Mouse (Mus musculus) embryonic facial prominence, embryonic 14.5 days (tissue): ENCODE measurements around the gene Zdhhc8. TPM values are rescaled to one million over a fixed set of nuclear protein-coding genes. Genes with fewer than 3 reads are reported as not detected.

Experiments
- ATAC-seq: fragments of 200-750 bp; cut with Nextera tagmentation; 2 replicates; pipeline ENCODE4 v1.8.0; 2017; ENCODE audit warnings: low read depth, moderate number of reproducible peaks, moderate TSS enrichment
- DNase-seq: peaks from one replicate; pipeline ENCODE4 v3.0.0-alpha.2; 2015; ENCODE audit warnings: low spot score
- H3K27ac ChIP-seq: fragments of 300-500 bp; sonication (generic); replicated peaks from 2 replicates; pipeline ENCODE4 v1.5.1; 2014; ENCODE audit warnings: low read depth, mild to moderate bottlenecking, low read length, moderate library complexity
- H3K27me3 ChIP-seq: fragments of 300-500 bp; sonication (generic); replicated peaks from 2 replicates; pipeline ENCODE4 v1.6.1; 2014; ENCODE audit warnings: low read length; ENCODE audit not compliant: control insufficient read depth, insufficient read depth
- H3K36me3 ChIP-seq: fragments of 300-500 bp; sonication (generic); 2 replicates; pipeline ENCODE4 v1.6.1; 2014; ENCODE audit warnings: low read length, mixed read lengths; ENCODE audit not compliant: control insufficient read depth, insufficient read depth
- H3K4me1 ChIP-seq: fragments of 300-500 bp; sonication (generic); 2 replicates; pipeline ENCODE4 v1.6.1; 2014; ENCODE audit warnings: antibody characterized with exemption, low read length; ENCODE audit not compliant: control insufficient read depth, insufficient read depth
- H3K4me2 ChIP-seq: fragments of 300-500 bp; sonication (generic); 2 replicates; pipeline ENCODE4 v1.6.1; 2014; ENCODE audit warnings: low read depth, mild to moderate bottlenecking, low read length, moderate library complexity, mixed read lengths
- H3K4me3 ChIP-seq: fragments of 300-500 bp; sonication (generic); 2 replicates; pipeline ENCODE4 v1.5.1; 2014; ENCODE audit warnings: low read depth, mild to moderate bottlenecking, low read length
- H3K9ac ChIP-seq: fragments of 300-500 bp; sonication (generic); 2 replicates; pipeline ENCODE4 v1.6.1; 2014; ENCODE audit warnings: low read depth, mild to moderate bottlenecking, low read length, moderate library complexity, mixed read lengths
- H3K9me3 ChIP-seq: fragments of 300-500 bp; sonication (generic); 2 replicates; pipeline ENCODE4 v1.6.1; 2016; ENCODE audit warnings: low read length; ENCODE audit not compliant: control insufficient read depth
- WGBS: fragments of 180-500 bp; shearing (Covaris S2); extraction: QIAGEN DNeasy Blood & Tissue Kit; methylation state at CpG from one replicate; pipeline ENCODE4 v1.1.7; 2014; 5-methylcytosine and 5-hydroxymethylcytosine counted together
- polyA plus RNA-seq: library from polyadenylated mRNA; unstranded; fragments of >200 nt; fragmentation: Nextera tagmentation; extraction: Ambion mirVana; gene quantifications from 2 replicates; pipeline ENCODE4 v1.2.1, GENCODE M21; 2014

Zdhhc8 gene
- polyA plus RNA-seq, 1 experiment from 2014 or later, result 23.6 TPM

GRCm38 (mm10) chr16:18181398-18181797 lies 53.5 kb downstream of the Zdhhc8 start:
- no peak overlapping the region for H3K9ac ChIP-seq
- WGBS, result 44% methylated on average over 10 of the region's 10 CpGs
- no peak overlapping the region for H3K27ac ChIP-seq
- H3K4me2 ChIP-seq, result no peak overlapping the region
- no peak overlapping the region for H3K4me3 ChIP-seq
- no peaks in the 10 kb centered on the region for H3K4me1 ChIP-seq
- ATAC-seq, result no peak
- no peaks in the 10 kb centered on the region for H3K9me3 ChIP-seq
- DNase-seq, result no peak
- H3K36me3 ChIP-seq, result no peaks in the 10 kb centered on the region
- no peaks in the 10 kb centered on the region for H3K27me3 ChIP-seq

DNA sequence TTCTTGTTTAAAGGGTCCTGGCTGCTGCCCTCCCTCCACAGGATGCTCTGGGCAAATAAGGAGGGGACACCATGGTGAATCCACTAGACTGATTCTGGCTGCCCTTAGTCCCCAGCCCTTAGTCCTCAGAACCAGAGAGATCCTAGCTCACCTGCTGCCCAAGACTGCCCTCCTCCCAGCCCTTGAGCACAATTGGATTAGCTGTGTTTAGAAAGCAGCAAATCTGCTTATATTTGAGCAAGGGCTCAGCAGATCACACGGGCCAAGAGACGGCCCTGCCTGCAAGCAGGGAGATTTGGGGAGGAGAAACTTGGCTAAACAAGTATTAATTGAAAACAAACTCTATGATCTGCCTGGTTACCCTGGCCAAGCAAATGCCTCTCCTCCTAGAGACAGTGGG lies 55.3 kb downstream of the Zdhhc8 start:
- Histone ChIP-seq H3K9ac (no peak overlapping the region), H3K4me1 (no peaks in the 10 kb centered on the region), H3K9me3 (no peaks in the 10 kb centered on the region), H3K36me3 (no peaks in the 10 kb centered on the region), H3K4me2 (no peak overlapping the region), H3K27ac (no peak overlapping the region), H3K4me3 (no peak overlapping the region), H3K27me3 (no peaks in the 10 kb centered on the region)
- ATAC-seq (peak; percentile 27; the same call in 1 of the 2 replicates), DNase-seq (peak; percentile 43)
- WGBS, result 16% methylated on average over 2 of the region's 2 CpGs

DNA sequence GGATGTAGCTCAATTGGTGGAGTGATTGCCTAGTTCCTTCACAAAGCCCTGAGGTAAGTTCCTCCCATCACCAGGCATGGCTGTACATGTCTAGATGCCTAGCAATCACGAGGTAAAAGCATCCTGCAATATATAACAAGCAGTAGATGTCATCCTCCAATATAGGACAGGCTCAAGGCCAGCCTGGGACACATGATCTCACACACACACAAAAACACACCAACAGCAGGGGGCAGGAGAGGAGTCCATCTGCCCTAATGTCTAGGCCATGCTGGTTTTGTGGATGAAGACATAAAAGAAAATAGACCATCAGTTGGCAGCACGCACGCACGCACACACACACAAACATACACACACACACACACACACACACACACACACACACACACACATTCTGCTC lies 58.2 kb downstream of the Zdhhc8 start:
- 66% methylated on average over 3 of the region's 4 CpGs for WGBS
- Histone ChIP-seq H3K9me3 (no peaks in the 10 kb centered on the region), H3K27me3 (no peaks in the 10 kb centered on the region), H3K4me1 (no peaks in the 10 kb centered on the region), H3K4me2 (no peak overlapping the region), H3K36me3 (no peaks in the 10 kb centered on the region), H3K4me3 (no peak overlapping the region), H3K27ac (no peak overlapping the region), H3K9ac (no peak overlapping the region)
- DNase-seq (no peak), ATAC-seq (no peak)

DNA sequence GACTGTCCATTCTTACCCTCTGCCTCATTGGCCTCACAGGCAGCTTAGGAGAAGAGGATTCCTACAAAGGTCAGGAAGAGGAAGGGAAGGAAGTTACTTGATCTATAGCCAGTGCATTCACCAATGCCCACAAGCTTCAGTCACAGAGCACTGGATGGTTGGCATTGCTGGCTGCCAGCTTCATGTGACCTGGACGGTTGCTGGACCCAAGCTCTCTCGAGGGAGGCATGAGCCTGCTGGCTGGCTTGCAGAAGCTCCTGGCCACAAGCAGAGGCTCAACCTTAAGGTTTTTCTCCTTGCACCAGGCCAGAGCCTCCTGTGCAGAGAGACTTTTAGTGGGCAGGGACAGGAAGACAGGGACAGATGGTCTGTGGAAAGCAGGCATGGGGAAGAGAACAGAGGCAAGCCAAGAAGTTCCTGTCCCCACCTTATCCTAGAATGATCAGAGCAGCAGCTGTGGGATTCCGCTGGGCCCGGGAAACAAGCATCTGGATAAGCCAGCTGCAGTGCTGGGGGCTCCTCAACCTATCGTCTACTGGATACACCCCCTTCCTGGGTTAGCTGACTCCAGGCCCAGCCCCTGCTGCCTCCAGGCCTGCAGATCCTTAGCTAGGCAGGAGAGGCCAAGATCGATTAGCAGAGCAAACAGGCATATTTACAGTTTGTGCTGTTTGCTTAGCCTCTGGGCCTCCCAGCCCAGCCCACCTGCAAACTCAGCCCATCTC lies 59.0 kb downstream of the Zdhhc8 start:
- Histone ChIP-seq H3K36me3 (no peaks in the 10 kb centered on the region), H3K9me3 (no peaks in the 10 kb centered on the region), H3K4me1 (no peaks in the 10 kb centered on the region), H3K4me3 (no peak overlapping the region), H3K4me2 (no peak overlapping the region), H3K9ac (no peak overlapping the region), H3K27ac (no peak overlapping the region), H3K27me3 (no peaks in the 10 kb centered on the region)
- ATAC-seq (peak; percentile 79), DNase-seq (peak; percentile 69)
- 34% methylated on average over 6 of the region's 6 CpGs for WGBS

GRCm38 (mm10) chr16:18173788-18174187 lies 61.1 kb downstream of the Zdhhc8 start:
- Histone ChIP-seq H3K9ac (no peak overlapping the region), H3K4me2 (no peak overlapping the region), H3K9me3 (no peaks in the 10 kb centered on the region), H3K4me3 (no peak overlapping the region), H3K36me3 (no peaks in the 10 kb centered on the region), H3K4me1 (no peaks in the 10 kb centered on the region), H3K27me3 (no peaks in the 10 kb centered on the region), H3K27ac (no peak overlapping the region)
- 67% methylated on average over 11 of the region's 11 CpGs for WGBS
- ATAC-seq (no peak), DNase-seq (no peak)

DNA sequence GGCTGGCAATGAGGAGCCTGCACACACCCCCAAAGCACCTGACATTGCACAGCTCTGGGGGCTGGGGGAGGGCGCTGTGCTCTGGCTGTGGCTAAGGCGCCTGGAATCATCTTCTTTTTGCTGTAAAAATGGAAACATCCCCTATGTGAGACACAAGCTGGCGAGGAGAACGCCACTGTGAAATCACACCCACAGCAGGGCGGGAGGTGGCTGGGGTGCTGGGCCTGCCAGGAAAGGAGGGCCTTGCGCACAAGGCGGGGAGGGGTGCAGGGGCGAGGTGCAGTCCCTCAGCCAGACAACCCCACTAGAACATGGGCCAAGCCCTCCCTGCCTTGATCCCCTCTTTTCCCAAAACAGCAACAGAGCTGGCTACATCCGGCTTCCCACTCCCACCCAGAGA lies 61.7 kb downstream of the Zdhhc8 start:
- Histone ChIP-seq H3K27ac (no peak overlapping the region), H3K36me3 (no peaks in the 10 kb centered on the region), H3K4me3 (no peak overlapping the region), H3K4me2 (no peak overlapping the region), H3K27me3 (no peaks in the 10 kb centered on the region), H3K9me3 (no peaks in the 10 kb centered on the region), H3K4me1 (no peaks in the 10 kb centered on the region), H3K9ac (no peak overlapping the region)
- ATAC-seq (no peak), DNase-seq (no peak)
- 76% methylated on average over 7 of the region's 9 CpGs for WGBS

DNA sequence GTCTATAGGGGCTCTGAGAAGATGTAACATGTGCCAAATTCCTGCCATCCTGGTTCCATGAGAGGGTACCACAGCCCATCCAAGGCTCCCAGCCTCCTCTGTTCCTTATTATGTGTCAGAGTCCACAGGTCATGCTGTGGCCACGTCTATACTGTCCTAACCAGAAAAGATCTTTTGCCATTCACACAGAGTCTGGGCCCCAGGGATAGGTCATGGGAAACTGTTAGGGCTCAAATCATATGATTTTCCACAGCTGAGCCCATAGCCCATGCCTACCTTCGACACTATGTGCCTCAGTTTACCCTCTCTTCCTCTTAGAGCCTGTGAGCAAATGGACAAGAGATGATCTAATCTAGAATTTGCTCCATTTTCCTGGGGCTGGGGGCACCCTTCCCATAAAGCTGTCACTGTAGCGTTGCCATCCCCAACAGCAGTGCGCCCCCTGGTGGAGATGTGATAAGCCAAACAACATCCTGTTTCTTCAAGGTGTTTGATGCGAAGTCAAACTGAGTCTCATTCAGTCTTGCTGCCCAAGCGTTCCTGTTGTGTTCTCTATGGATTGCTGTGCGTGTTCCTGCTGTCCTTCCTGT lies 62.6 kb downstream of the Zdhhc8 start:
- no peak overlapping the region for H3K4me2 ChIP-seq
- H3K27me3 ChIP-seq, result no peaks in the 10 kb centered on the region
- 13% methylated on average over 7 of the region's 7 CpGs for WGBS
- H3K4me3 ChIP-seq, result no peak overlapping the region
- ATAC-seq, result peak; percentile 23; the same call in 1 of the 2 replicates
- H3K36me3 ChIP-seq, result no peaks in the 10 kb centered on the region
- H3K27ac ChIP-seq, result no peak overlapping the region
- no peaks in the 10 kb centered on the region for H3K9me3 ChIP-seq
- peak; percentile 78 for DNase-seq
- H3K9ac ChIP-seq, result no peak overlapping the region
- no peaks in the 10 kb centered on the region for H3K4me1 ChIP-seq
